Comparison of ENCODE assay signal across 10 mouse cellular contexts in genomic region chr17:42613043-42613737, GRCm38 (mm10). TPM values are rescaled to one million over a fixed set of nuclear protein-coding genes. Genes with fewer than 3 reads are reported as not detected.
DNase-seq lines count a peak whose midpoint lies in the region; ATAC-seq lines count a peak whose summit lies in the region.
"Had no signal": no experiment of that assay in that cellular context is flagged by ENCODE, and none has a peak within 500 bp of the region (broad histone marks: within the 10 kb centered on the region; RNA-seq: fewer than 3 reads in every experiment).

No protein-coding gene starts in this region.

- H3K4me2 ChIP-seq in liver, embryonic 11.5 days, result no peak overlapping the region
- no peak overlapping the region for H3K4me2 ChIP-seq in liver, embryonic 12.5 days
- H3K4me2 ChIP-seq in intestine, embryonic 16.5 days (ENCODE audit: low read depth, low read length), result no peak overlapping the region
- no peak overlapping the region for H3K4me2 ChIP-seq in neural tube, embryonic 13.5 days
- H3K4me2 ChIP-seq: embryonic facial prominence, embryonic 12.5 days had no signal

- H3K27me3 ChIP-seq in liver, embryonic 11.5 days (replicated peaks; ENCODE audit: control insufficient read depth, insufficient read depth, low read length), result no peaks in the 10 kb centered on the region
- no peaks in the 10 kb centered on the region for H3K27me3 ChIP-seq in liver, embryonic 12.5 days (replicated peaks)
- H3K27me3 ChIP-seq in intestine, embryonic 16.5 days (replicated peaks; ENCODE audit: control insufficient read depth, insufficient read depth, low read length), result no peaks in the 10 kb centered on the region
- H3K27me3 ChIP-seq in neural tube, embryonic 13.5 days, result no peaks in the 10 kb centered on the region
- H3K27me3 ChIP-seq: embryonic facial prominence, embryonic 12.5 days had no signal

- no peaks in the 10 kb centered on the region for H3K9me3 ChIP-seq in liver, embryonic 11.5 days (ENCODE audit: control insufficient read depth, low read length)
- H3K9me3 ChIP-seq in liver, embryonic 12.5 days (replicated peaks), result no peaks in the 10 kb centered on the region
- no peaks in the 10 kb centered on the region for H3K9me3 ChIP-seq in intestine, embryonic 16.5 days (ENCODE audit: control insufficient read depth, low read length)
- no peaks in the 10 kb centered on the region for H3K9me3 ChIP-seq in neural tube, embryonic 13.5 days
- H3K9me3 ChIP-seq: embryonic facial prominence, embryonic 12.5 days had no signal

- ATAC-seq in liver, embryonic 11.5 days (replicated peaks; ENCODE audit: low FRiP score), result 0 out of 2 replicates have a peak, but pooled peaks have one; percentile 20
- ATAC-seq in liver, embryonic 12.5 days, result no peak
- ATAC-seq in intestine, embryonic 16.5 days, result peak; percentile 21; the same call in 1 of the 2 replicates
- ATAC-seq in neural tube, embryonic 13.5 days (ENCODE audit: low read depth), result peak; percentile 52; the same call in 1 of the 2 replicates

- no peak overlapping the region for H3K4me3 ChIP-seq in liver, embryonic 11.5 days (ENCODE audit: low read depth, low read length)
- no peak overlapping the region for H3K4me3 ChIP-seq in liver, embryonic 12.5 days
- H3K4me3 ChIP-seq in intestine, embryonic 16.5 days (ENCODE audit: low read length), result no peak overlapping the region
- no peak overlapping the region for H3K4me3 ChIP-seq in neural tube, embryonic 13.5 days
- H3K4me3 ChIP-seq: embryonic facial prominence, embryonic 12.5 days; myocyte had no signal

- no peaks in the 10 kb centered on the region for H3K36me3 ChIP-seq in liver, embryonic 11.5 days (ENCODE audit: control insufficient read depth, insufficient read depth, low read length)
- H3K36me3 ChIP-seq in liver, embryonic 12.5 days, result no peaks in the 10 kb centered on the region
- no peaks in the 10 kb centered on the region for H3K36me3 ChIP-seq in intestine, embryonic 16.5 days (ENCODE audit: control insufficient read depth, insufficient read depth, low read length)
- no peaks in the 10 kb centered on the region for H3K36me3 ChIP-seq in neural tube, embryonic 13.5 days
- H3K36me3 ChIP-seq: embryonic facial prominence, embryonic 12.5 days had no signal

- no peak overlapping the region for H3K27ac ChIP-seq in liver, embryonic 11.5 days (ENCODE audit: low read depth, low read length)
- H3K27ac ChIP-seq in liver, embryonic 12.5 days, result no peak overlapping the region
- no peak overlapping the region for H3K27ac ChIP-seq in intestine, embryonic 16.5 days (ENCODE audit: low read length)
- H3K27ac ChIP-seq in neural tube, embryonic 13.5 days (replicated peaks), result no peak overlapping the region
- H3K27ac ChIP-seq: embryonic facial prominence, embryonic 12.5 days had no signal

- H3K9ac ChIP-seq in liver, embryonic 11.5 days (ENCODE audit: low read depth, low read length), result no peak overlapping the region
- no peak overlapping the region for H3K9ac ChIP-seq in liver, embryonic 12.5 days
- no peak overlapping the region for H3K9ac ChIP-seq in intestine, embryonic 16.5 days (ENCODE audit: low read depth, low read length)
- no peak overlapping the region for H3K9ac ChIP-seq in neural tube, embryonic 13.5 days
- H3K9ac ChIP-seq: embryonic facial prominence, embryonic 12.5 days had no signal

- no peaks in the 10 kb centered on the region for H3K4me1 ChIP-seq in liver, embryonic 11.5 days (replicated peaks; ENCODE audit: control insufficient read depth, insufficient read depth, low read length)
- no peaks in the 10 kb centered on the region for H3K4me1 ChIP-seq in liver, embryonic 12.5 days
- H3K4me1 ChIP-seq in intestine, embryonic 16.5 days (ENCODE audit: control insufficient read depth, insufficient read depth, low read length), result no peaks in the 10 kb centered on the region
- peaks cover 4% of the 10 kb centered on the region for H3K4me1 ChIP-seq in neural tube, embryonic 13.5 days (replicated peaks)

- DNase-seq in liver, embryonic 11.5 days (ENCODE audit: low spot score), result no peak
- DNase-seq in adrenal gland, postnatal 14 days, result peak; percentile 9
- peak; percentile 42 for DNase-seq in fibroblast of lung, adult 2 months (ENCODE audit: low read depth)
- DNase-seq in left cerebral cortex, postnatal 36 days (ENCODE audit: low spot score in 2 of 2), result peak; percentile 13 to 14
- DNase-seq in gastrocnemius, postnatal 25 days, result no peak

- WGBS in liver, embryonic 11.5 days, result 34% methylated on average over 6 of the region's 6 CpGs
- WGBS in liver, embryonic 12.5 days (ENCODE audit: insufficient replicate concordance), result 32% methylated on average over 6 of the region's 6 CpGs
- 32% methylated on average over 6 of the region's 6 CpGs for WGBS in intestine, embryonic 16.5 days
- 32% methylated on average over 6 of the region's 6 CpGs for WGBS in neural tube, embryonic 13.5 days

- intact Hi-C loops in left cerebral cortex, postnatal 36 days (cut with DNase I), result no loop called here

RNA-seq across cellular contexts. Expression of gene Opn5, which starts 2.0 kb away (rescaled TPM):
- polyA plus RNA-seq in liver, embryonic 11.5 days (2014; fragmentation: Nextera tagmentation; extraction: Ambion mirVana), result not detected in 2 replicates
- not detected in 2 replicates for polyA plus RNA-seq in liver, embryonic 12.5 days (2016; fragmentation: Nextera tagmentation; extraction: Ambion mirVana)
- total RNA-seq in adrenal gland, postnatal 14 days (2021), result not detected in 2 replicates
- not detected in 2 replicates for polyA plus RNA-seq in intestine, embryonic 16.5 days (2015; fragmentation: Nextera tagmentation; extraction: Ambion mirVana)
- not detected for total RNA-seq in left cerebral cortex, postnatal 36 days (2021)
- 0.20 TPM in 1 of 2 replicates, not detected in the other for polyA plus RNA-seq in neural tube, embryonic 13.5 days (2015; fragmentation: Nextera tagmentation; extraction: Ambion mirVana)
- not detected for total RNA-seq in gastrocnemius, postnatal 25 days (2021)
- polyA plus RNA-seq: embryonic facial prominence, embryonic 12.5 days; myocyte had no signal

Comparison
In these comparisons a context has a peak if more than half of its experiments do, and no peak if none do; other contexts are left out.
1. DNase-seq: peak in adrenal gland, postnatal 14 days (single experiment), fibroblast of lung, adult 2 months (single experiment) and left cerebral cortex, postnatal 36 days (2 of 2); none in liver, embryonic 11.5 days (single experiment) and gastrocnemius, postnatal 25 days (single experiment).